Mouse (Mus musculus): ENCODE data around the gene Gm20388.

DNA sequence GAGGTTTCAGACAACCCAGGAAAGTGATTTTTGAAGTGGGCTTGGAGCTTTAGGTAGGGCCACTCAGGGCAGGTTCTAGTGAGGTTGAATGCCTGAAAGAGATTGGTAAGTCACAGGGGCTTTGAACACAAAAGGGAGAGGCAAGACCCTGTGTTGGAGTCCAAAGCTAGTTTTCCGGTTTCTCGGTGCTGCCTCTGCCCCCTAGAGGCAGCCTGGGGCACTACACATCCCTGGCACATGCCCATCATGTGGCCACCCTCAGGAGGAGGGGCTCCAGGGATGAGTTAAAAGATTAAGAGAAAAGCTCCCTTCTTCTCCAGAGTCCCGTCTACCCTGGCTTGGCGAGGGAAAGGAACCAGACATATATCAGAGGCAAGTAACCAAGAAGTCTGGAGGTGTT lies 3496.1 kb downstream of the Gm20388 start, which contains the start of gene Mc1r:
- no peak for TF ChIP-seq POLR2A (IDR thresholded peaks at IDR 0.05; ENCODE audit: insufficient read depth, low read length)
- peak; percentile 91 for TF ChIP-seq CTCF (IDR thresholded peaks at IDR 0.05; ENCODE audit: low read depth, low read length)

Measured in ES-Bruce4 (cell line).